Mouse (Mus musculus) testis, postnatal 10 days (tissue): ENCODE measurements around the gene Mfsd4b2.
"Not testable (repeated sequence)": the region's sequence is repeated elsewhere in the genome, so short reads cannot be mapped to it uniquely, and the experiment has no call there.

Source experiments
- DNase-seq: peaks from one replicate; pipeline ENCODE4 v3.0.0; 2021; ENCODE audit warnings: low spot score

Mfsd4b2 gene

DNA sequence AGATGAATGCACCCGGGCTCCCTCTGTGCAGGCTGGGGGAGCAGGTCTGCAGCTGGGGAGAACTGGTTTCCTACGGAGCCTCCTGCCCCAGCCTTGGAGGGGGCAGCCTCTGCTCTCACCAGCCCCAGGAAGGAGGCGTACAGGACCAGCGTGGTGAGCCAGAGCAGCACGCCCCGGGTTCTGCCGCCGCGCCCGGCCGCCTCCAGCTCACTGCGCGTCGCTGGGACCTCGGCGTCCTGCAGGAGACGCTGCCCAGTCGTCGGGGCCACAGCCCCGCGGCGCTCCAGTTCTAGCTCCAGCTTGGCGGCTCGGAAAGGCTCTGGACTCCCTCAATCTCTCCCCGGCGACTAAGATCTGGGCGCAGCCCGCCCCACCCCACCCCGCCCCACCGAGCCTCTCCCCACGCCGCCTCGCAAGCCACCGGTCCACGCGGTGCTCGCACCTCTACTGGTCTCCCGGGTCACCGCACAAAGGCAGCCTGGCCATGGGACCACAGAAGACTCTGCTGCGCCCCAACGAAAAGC, at the start of gene Mfsd4b2:
Gene Mfsd4b2 (minus strand): TSS at position 308 of the 524 bp plus-strand sequence.
- peak; percentile 48 for DNase-seq

- DNase-seq, result no peak
Measured at GRCm38 (mm10) chr10:39975771-39976170, 49.0 kb upstream of the Mfsd4b2 start.

GRCm38 (mm10) chr10:39974982-39975381, 48.3 kb upstream of the Mfsd4b2 start:
- DNase-seq, result no peak

- DNase-seq, result peak; percentile 46
Measured at GRCm38 (mm10) chr10:39967512-39967911, 40.8 kb upstream of the Mfsd4b2 start.

DNA sequence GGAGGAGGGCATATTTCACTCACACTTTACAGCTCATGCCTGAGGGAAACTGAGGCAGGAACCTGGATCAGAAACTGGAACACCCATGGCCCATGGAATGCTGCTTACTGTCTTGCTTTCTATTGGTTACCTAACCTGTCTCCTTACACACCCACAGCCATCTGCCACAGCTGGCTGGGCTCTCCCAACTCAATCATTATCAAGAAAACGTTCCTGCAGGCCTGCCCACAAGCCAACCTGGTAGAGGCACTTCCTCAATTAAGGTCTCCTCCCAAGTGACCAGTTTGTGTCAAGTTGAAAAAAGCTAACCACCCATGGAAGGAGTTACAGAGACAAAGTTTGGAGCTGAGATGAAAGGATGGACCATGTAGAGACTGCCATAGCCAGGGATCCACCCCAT, 35.2 kb upstream of the Mfsd4b2 start:
- DNase-seq, result no peak

GRCm38 (mm10) chr10:39960441-39960822, 33.7 kb upstream of the Mfsd4b2 start:
- DNase-seq, result no peak

DNA sequence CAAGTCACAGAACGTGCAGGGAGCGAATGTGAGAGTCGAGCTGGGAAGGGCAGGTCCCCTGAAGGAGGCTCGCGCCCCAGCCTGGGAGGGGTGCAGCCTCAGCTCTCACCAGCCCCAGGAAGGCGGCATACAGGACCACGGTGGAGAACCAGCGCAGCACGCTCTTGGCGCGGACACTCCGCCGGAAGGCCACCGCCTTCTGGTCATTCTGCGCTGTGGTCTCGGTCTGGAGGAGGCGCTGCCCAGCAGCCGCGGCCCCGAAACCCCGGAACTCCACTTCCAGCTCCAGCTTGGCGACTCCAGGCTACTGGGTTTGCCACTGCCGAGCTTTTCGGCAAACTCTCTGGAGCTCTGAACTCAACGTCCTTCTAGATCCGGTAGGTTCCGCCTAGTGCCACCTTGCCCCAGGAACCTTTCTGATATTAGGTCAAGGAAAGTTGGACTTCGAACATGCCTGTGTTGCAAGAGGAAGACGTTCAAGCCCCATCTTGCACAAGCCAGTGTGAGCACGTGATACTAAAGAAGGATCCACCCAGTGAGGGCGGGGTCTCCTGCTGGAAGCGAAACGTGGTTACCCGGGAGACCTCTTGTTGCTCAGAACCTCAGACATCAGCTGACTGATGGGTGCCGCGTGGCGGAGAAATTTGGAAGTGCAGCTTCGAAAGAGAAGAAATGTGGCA, 33.2 kb upstream of the Mfsd4b2 start, which contains the start of gene Mfsd4b3:
Gene Mfsd4b3 (minus strand): TSS at position 393 of the 680 bp plus-strand sequence.
- peak; percentile 94 for DNase-seq

DNA sequence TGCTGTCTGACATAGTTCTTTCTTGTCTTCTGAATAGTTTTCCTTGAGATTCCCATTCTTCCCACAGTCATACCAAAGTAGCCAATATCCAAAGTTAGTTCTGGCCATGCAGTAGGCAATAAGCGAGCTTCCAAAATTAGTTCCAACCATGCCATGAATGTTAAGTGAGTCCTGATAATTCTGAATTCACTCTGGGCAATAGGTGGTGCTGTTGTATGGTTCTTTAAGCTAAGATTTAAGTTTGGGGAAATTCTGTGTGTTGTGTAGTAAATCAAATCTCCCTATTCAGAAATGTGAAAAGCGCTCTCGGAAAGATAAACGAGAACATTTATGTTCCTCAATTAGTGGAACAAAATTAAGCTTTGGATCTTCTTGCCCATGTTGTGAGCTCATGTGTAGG, 31.5 kb upstream of the Mfsd4b2 start:
- DNase-seq, result no peak

GRCm38 (mm10) chr10:39956340-39956878, 29.7 kb upstream of the Mfsd4b2 start:
- no peak for DNase-seq

DNA sequence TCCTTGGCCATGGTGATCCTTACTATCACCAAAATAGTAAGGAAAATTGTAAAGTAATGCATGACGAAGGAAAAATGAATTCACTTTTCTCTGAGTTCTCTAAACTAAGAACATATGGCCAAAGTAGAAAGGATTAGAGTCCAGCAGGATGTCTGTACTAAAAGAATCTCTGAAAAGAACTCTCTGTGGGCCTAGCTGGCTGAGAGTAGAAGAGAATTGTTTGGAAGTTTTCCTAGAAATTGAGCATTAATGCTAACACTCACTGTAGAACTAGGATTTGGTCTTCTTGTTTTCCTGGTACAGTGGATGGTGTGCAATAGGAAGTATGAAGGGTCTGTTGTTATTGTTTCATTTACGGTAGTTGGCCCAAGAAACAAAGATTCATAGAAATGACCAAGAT, 28.4 kb upstream of the Mfsd4b2 start:
- no peak for DNase-seq

DNA sequence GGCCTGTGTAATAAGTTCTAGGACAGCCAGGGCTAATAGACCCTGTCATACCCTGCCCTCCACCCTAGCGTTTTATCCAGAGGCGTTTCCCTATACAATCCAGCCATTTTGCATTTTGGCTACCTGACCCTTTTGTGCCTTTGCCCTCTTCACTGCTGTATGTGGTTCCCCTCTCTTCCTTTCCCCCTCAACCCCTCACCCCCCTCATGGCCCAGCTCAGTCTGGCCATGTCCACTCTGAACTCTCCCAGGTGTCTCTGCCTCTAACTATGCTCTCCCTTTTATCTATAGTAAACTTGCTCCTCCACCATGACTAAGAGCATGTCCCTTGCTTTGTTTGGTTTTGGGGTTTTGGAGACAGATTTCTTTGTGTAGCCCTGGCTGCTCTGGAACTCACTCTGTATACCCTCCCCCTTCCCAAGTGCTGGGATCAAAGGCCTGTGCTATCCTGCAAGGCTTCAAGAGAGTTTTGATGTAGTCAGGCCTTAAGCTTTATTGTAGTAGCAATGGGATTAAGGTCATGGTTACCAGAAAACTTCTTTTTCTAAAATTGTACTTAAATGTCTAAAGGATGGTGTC, 22.7 kb upstream of the Mfsd4b2 start:
- no peak for DNase-seq

- not testable (repeated sequence) for DNase-seq
Measured at GRCm38 (mm10) chr10:39947195-39947594, 20.5 kb upstream of the Mfsd4b2 start.

GRCm38 (mm10) chr10:39936553-39936952, 9.8 kb upstream of the Mfsd4b2 start:
- no peak for DNase-seq

- not testable (repeated sequence) for DNase-seq
Measured at GRCm38 (mm10) chr10:39924556-39924955, 2.2 kb downstream of the Mfsd4b2 start.

GRCm38 (mm10) chr10:39912616-39913015, 14.1 kb downstream of the Mfsd4b2 start:
- DNase-seq, result no peak

- DNase-seq, result no peak
Measured at GRCm38 (mm10) chr10:39908768-39909441, 17.8 kb downstream of the Mfsd4b2 start.

GRCm38 (mm10) chr10:39906799-39907658, 19.7 kb downstream of the Mfsd4b2 start:
- DNase-seq, result no peak

- no peak for DNase-seq
Measured at GRCm38 (mm10) chr10:39904191-39904590, 22.5 kb downstream of the Mfsd4b2 start.

DNA sequence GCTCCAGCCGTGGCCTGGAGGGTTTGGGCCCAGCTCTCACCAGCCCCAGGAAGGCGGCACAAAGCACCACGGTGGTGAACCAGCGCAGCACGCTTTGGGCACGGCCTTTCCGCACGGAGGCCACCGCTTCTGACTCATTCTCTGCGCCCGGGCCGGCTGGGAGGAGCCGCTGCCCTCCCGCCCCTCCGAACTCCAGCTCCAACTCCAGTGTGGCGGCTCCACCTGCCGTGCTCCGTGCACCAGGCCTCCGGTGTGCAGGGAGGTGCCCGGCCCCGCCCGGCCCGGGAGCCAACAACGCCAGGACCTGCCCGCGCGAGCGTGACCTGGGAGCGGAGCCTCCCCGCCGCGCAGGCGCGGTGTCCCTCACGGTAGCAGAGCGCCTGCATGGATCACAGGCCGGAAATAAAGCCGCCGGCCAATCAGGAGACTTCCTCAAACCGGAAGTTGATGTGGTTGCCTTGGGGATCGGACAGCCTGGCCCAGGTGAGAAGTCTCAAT, 27.8 kb downstream of the Mfsd4b2 start, which contains the start of gene Mfsd4b4:
Gene Mfsd4b4 (minus strand): TSS at position 365 of the 498 bp plus-strand sequence.
- DNase-seq, result peak; percentile 87

- DNase-seq, result no peak
Measured at GRCm38 (mm10) chr10:39896503-39896902, 30.2 kb downstream of the Mfsd4b2 start.
